Comparison of ENCODE assay signal across 9 mouse cellular contexts in genomic region chr17:57180363-57180762, GRCm38 (mm10). TPM values are rescaled to one million over a fixed set of nuclear protein-coding genes. Genes with fewer than 3 reads are reported as not detected.
A peak's percentile ranks its signal among the peaks of the same experiment; 100 is the strongest.
DNase-seq lines count a peak whose midpoint lies in the region; ATAC-seq and TF ChIP-seq lines count a peak whose summit lies in the region.
"Had no signal": no experiment of that assay in that cellular context is flagged by ENCODE, and none has a peak within 500 bp of the region (broad histone marks: within the 10 kb centered on the region; RNA-seq: fewer than 3 reads in every experiment).

No protein-coding gene starts in this region.

- DNase-seq in cerebellum, adult 2 months: no peak
- DNase-seq in cerebellum, adult 8-10 months: no peak
- peak; percentile 17 to 25 for DNase-seq in lung, adult 18-20 months
- DNase-seq in lung, postnatal 25 days (ENCODE audit: low spot score): no peak
- peak; percentile 59 for DNase-seq in liver, postnatal 0 days
- peak; percentile 82 for DNase-seq in thymus, postnatal 14 days
- DNase-seq in MN1 (ENCODE audit: low spot score): no peak

- H3K27ac ChIP-seq in cerebellum, adult 2 months (ENCODE audit: insufficient read depth, low read length): no peak overlapping the region
- H3K27ac ChIP-seq in liver, postnatal 0 days (ENCODE audit: low read depth): no peak overlapping the region
- H3K27ac ChIP-seq: heart, embryonic 13.5 days had no signal

- no peaks in the 10 kb centered on the region for H3K4me1 ChIP-seq in cerebellum, adult 2 months (ENCODE audit: control insufficient read depth, insufficient read depth, low read length)
- no peaks in the 10 kb centered on the region for H3K4me1 ChIP-seq in liver, postnatal 0 days (ENCODE audit: insufficient read depth)
- H3K4me1 ChIP-seq: heart, embryonic 13.5 days had no signal

- H3K27me3 ChIP-seq in cerebellum, adult 2 months (ENCODE audit: control insufficient read depth, insufficient read depth, low read length): no peaks in the 10 kb centered on the region
- H3K27me3 ChIP-seq in liver, postnatal 0 days (ENCODE audit: insufficient read depth, low read length): no peaks in the 10 kb centered on the region

- no peak for TF ChIP-seq EP300 in liver, postnatal 0 days (IDR thresholded peaks at IDR 0.05; ENCODE audit: low read depth)

- TF ChIP-seq CTCF in cerebellum, adult 2 months (IDR thresholded peaks at IDR 0.05; ENCODE audit: borderline replicate concordance, insufficient read depth, low read depth, low read length): peak; percentile 22; the same call in 1 of the 2 replicates
- peak; percentile 65 for TF ChIP-seq CTCF in liver, postnatal 0 days (IDR thresholded peaks at IDR 0.05; ENCODE audit: low read depth)

- no peak overlapping the region for H3K4me3 ChIP-seq in cerebellum, adult 2 months (replicated peaks; ENCODE audit: insufficient read depth, low read depth, low read length)
- no peak overlapping the region for H3K4me3 ChIP-seq in liver, postnatal 0 days (ENCODE audit: low read depth, low read length)
- H3K4me3 ChIP-seq: heart, embryonic 13.5 days had no signal

- no peak overlapping the region for H3K9ac ChIP-seq in liver, postnatal 0 days (replicated peaks)
- H3K9ac ChIP-seq: heart, embryonic 13.5 days had no signal

- WGBS in cerebellum, adult 2 months: 28% methylated on average over 8 of the region's 8 CpGs
- 35% methylated on average over 8 of the region's 8 CpGs for WGBS in liver, postnatal 0 days (ENCODE audit: insufficient replicate concordance)

- TF ChIP-seq POLR2A in cerebellum, adult 2 months (IDR thresholded peaks at IDR 0.05; ENCODE audit: borderline replicate concordance, insufficient read depth, low read length): no peak

- no peak overlapping the region for H3K4me2 ChIP-seq in liver, postnatal 0 days (ENCODE audit: low read depth, low read length)
- H3K4me2 ChIP-seq: heart, embryonic 13.5 days had no signal

- H3K9me3 ChIP-seq in liver, postnatal 0 days (ENCODE audit: low read length): no peaks in the 10 kb centered on the region
- H3K9me3 ChIP-seq: heart, embryonic 13.5 days had no signal

- ATAC-seq in liver, postnatal 0 days: no peak
- no peak; the same call in 1 of the 2 replicates for ATAC-seq in monocyte, adult 5-6 weeks (replicated peaks; ENCODE audit: insufficient number of reproducible peaks, low FRiP score, low TSS enrichment, poor library complexity, severe bottlenecking)

- no peaks in the 10 kb centered on the region for H3K36me3 ChIP-seq in liver, postnatal 0 days (replicated peaks; ENCODE audit: insufficient read depth, low read length)
- H3K36me3 ChIP-seq: heart, embryonic 13.5 days had no signal

RNA-seq across cellular contexts. Expression of gene Tnfsf14, which starts 13.6 kb away (rescaled TPM):
- not detected in 2 replicates for polyA plus RNA-seq in cerebellum, adult 2 months (2012; rRNA removed)
- polyA plus RNA-seq in liver, postnatal 0 days (2015; fragmentation: Nextera tagmentation; extraction: Ambion mirVana): 1.7 and 1.9 TPM in 2 replicates
- total RNA-seq in monocyte, adult 5-6 weeks (2017): 9.5 to 16.2 TPM (median 10.5 TPM) in 3 replicates

RNA-seq across cellular contexts. Expression of gene Cd70, which starts 30.8 kb away (rescaled TPM):
- polyA plus RNA-seq in cerebellum, adult 2 months (2012; rRNA removed): 11.7 and 12.5 TPM in 2 replicates
- not detected in 2 replicates for polyA plus RNA-seq in liver, postnatal 0 days (2015; fragmentation: Nextera tagmentation; extraction: Ambion mirVana)
- not detected in 3 replicates for total RNA-seq in monocyte, adult 5-6 weeks (2017)
- polyA plus RNA-seq: heart, embryonic 13.5 days had no signal

RNA-seq across cellular contexts. Expression of gene C3, which starts 47.6 kb away (rescaled TPM):
- 1.1 and 1.3 TPM in 2 replicates for polyA plus RNA-seq in cerebellum, adult 2 months (2012; rRNA removed)
- polyA plus RNA-seq in liver, postnatal 0 days (2015; fragmentation: Nextera tagmentation; extraction: Ambion mirVana): 1,136 and 1,364 TPM in 2 replicates
- total RNA-seq in monocyte, adult 5-6 weeks (2017): 96.6 to 152 TPM (median 129 TPM) in 3 replicates

Comparison
In these comparisons a context has a peak if more than half of its experiments do, and no peak if none do; other contexts are left out.
1. DNase-seq: peak in lung, adult 18-20 months (2 of 2), liver, postnatal 0 days (single experiment) and thymus, postnatal 14 days (single experiment); none in cerebellum, adult 2 months (0 of 2), cerebellum, adult 8-10 months (single experiment), lung, postnatal 25 days (single experiment) and MN1 (single experiment).
2. RNA of gene Cd70, which starts 30.8 kb away (polyA plus RNA-seq): 11.7 to 12.5 TPM in cerebellum, adult 2 months; not detected in liver, postnatal 0 days; every median in the first group is over 10 times any median in the second.
3. RNA of gene C3, which starts 47.6 kb away (polyA plus RNA-seq): 1,136 to 1,364 TPM in liver, postnatal 0 days; 1.1 to 1.3 TPM in cerebellum, adult 2 months; every median in the first group is over 100 times any median in the second.